Mouse (Mus musculus) kidney, embryonic 14.5 days (tissue): Measurements from ENCODE around the gene Gle1. TPM values are rescaled to one million over a fixed set of nuclear protein-coding genes. Genes with fewer than 3 reads are reported as not detected.

Source experiments
- ATAC-seq: fragments of 200-750 bp; cut with Nextera tagmentation; 2 replicates; pipeline ENCODE4 v1.8.0; 2017; ENCODE audit warnings: moderate number of reproducible peaks, mild to moderate bottlenecking, moderate TSS enrichment, moderate library complexity; ENCODE audit not compliant: low FRiP score, low TSS enrichment
- H3K27ac ChIP-seq: fragments of 300-500 bp; sonication (generic); 2 replicates; pipeline ENCODE4 v1.5.1; 2014; ENCODE audit warnings: low read depth, mild to moderate bottlenecking, low read length, moderate library complexity, mixed read lengths
- H3K27me3 ChIP-seq: fragments of 300-500 bp; sonication (generic); 2 replicates; pipeline ENCODE4 v1.6.1; 2014; ENCODE audit warnings: mild to moderate bottlenecking, low read length; ENCODE audit not compliant: control insufficient read depth, insufficient read depth
- H3K36me3 ChIP-seq: fragments of 300-500 bp; sonication (generic); 2 replicates; pipeline ENCODE4 v1.6.1; 2014; ENCODE audit warnings: low read length, mixed read lengths; ENCODE audit not compliant: control insufficient read depth, insufficient read depth
- H3K4me1 ChIP-seq: fragments of 300-500 bp; sonication (generic); 2 replicates; pipeline ENCODE4 v1.6.1; 2014; ENCODE audit warnings: low read length, mixed read lengths; ENCODE audit not compliant: control insufficient read depth, insufficient read depth
- H3K4me2 ChIP-seq: fragments of 300-500 bp; sonication (generic); replicated peaks from 2 replicates; pipeline ENCODE4 v1.6.1; 2014; ENCODE audit warnings: low read depth, mild to moderate bottlenecking, low read length
- H3K4me3 ChIP-seq: fragments of 300-500 bp; sonication (generic); 2 replicates; pipeline ENCODE4 v1.5.1; 2014; ENCODE audit warnings: mild to moderate bottlenecking, low read length
- H3K9ac ChIP-seq: fragments of 300-500 bp; sonication (generic); 2 replicates; pipeline ENCODE4 v1.6.1; 2014; ENCODE audit warnings: low read depth, mild to moderate bottlenecking, low read length, moderate library complexity
- H3K9me3 ChIP-seq: fragments of 300-500 bp; sonication (generic); 2 replicates; pipeline ENCODE4 v1.6.1; 2016; ENCODE audit warnings: low read length; ENCODE audit not compliant: control insufficient read depth
- WGBS: fragments of 180-500 bp; shearing (Covaris S2); extraction: QIAGEN DNeasy Blood & Tissue Kit; methylation state at CpG from one replicate; pipeline ENCODE4 v1.1.7; 2014; 5-methylcytosine and 5-hydroxymethylcytosine counted together
- polyA plus RNA-seq: library from polyadenylated mRNA; unstranded; fragments of >200 nt; fragmentation: Nextera tagmentation; extraction: Ambion mirVana; gene quantifications from 2 replicates; pipeline ENCODE4 v1.2.1, GENCODE M21; 2014

The Gle1 gene
- polyA plus RNA-seq, 1 experiment from 2014 or later, result 57.9 TPM

DNA sequence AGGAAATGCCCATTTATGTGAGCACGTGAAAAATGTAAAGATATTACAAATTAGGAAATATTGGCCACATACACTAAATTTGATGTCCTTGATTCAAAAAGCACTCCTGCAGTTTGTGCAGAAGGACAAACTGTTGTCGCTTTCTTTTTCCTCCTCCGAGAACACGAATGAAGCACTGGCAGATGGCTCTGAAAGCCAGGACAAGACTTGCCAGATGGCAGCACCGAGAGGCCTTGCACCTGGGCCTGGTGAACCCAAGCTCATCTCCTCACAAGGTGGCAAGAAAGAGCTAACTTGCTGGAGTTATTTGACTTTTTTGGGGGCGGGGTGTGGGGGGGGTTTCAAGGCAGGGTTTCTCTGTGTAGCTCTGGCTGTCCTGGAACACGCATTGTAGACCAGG is 5.6 kb downstream of the Gle1 start:
- WGBS, result 97% methylated on average over 7 of the region's 7 CpGs
- H3K36me3 ChIP-seq, result peaks cover 68% of the 10 kb centered on the region

DNA sequence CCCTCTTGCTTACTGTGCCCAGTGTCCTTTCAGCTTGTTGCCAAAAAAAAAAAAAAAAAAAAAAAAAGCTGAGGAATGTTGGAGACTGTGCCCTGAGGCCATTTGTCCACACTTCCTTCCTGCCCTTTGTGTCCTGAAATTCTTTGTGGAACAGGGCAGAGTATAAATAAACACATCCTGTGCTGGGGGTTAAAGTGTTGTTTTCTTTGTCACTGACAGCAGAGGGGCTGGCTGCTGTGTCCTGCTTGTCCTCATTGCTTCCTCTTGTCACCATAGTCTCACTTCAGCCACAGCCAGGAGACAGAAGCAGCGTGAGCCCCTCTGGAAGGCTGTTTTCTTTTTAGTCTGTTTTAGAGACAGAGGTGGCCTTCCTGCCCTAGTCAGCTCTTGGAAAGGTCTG is 9.5 kb downstream of the Gle1 start:
- peak overlapping the region; percentile 76 for H3K27ac ChIP-seq
- H3K4me2 ChIP-seq, result no peak overlapping the region
- H3K27me3 ChIP-seq, result no peaks in the 10 kb centered on the region
- ATAC-seq, result no peak
- H3K4me3 ChIP-seq, result no peak overlapping the region
- H3K9ac ChIP-seq, result no peak overlapping the region
- H3K4me1 ChIP-seq, result no peaks in the 10 kb centered on the region
- 15% methylated on average over 1 of the region's 1 CpGs for WGBS
- H3K9me3 ChIP-seq, result no peaks in the 10 kb centered on the region
- peaks cover 81% of the 10 kb centered on the region for H3K36me3 ChIP-seq

More for the DNA sequence above, 5.6 kb downstream of the Gle1 start:
- Histone ChIP-seq H3K27ac (no peak overlapping the region), H3K27me3 (no peaks in the 10 kb centered on the region), H3K9me3 (no peaks in the 10 kb centered on the region), H3K9ac (no peak overlapping the region), H3K4me1 (peaks cover 4% of the 10 kb centered on the region), H3K4me2 (no peak overlapping the region), H3K4me3 (no peak overlapping the region)
- ATAC-seq, result no peak

DNA sequence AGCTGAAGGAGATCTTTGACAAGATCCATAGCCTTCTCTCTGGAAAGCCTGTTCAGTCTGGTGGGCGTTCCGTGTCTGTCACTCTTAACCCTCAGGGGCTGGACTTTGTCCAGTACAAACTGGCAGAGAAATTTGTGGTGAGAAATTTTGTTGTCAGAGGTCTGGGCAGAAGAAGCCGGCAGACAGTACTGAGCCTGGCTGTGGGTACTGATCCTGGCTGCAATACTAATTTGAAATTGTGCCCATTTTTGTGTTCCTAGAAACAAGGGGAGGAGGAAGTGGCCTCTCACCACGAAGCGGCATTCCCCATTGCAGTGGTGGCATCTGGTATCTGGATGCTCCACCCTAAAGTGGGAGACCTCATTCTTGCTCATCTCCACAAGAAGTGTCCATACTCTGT is 13.7 kb downstream of the Gle1 start:
- no peak for ATAC-seq
- Histone ChIP-seq H3K9ac (no peak overlapping the region), H3K4me3 (no peak overlapping the region), H3K9me3 (no peaks in the 10 kb centered on the region), H3K4me2 (no peak overlapping the region), H3K27me3 (no peaks in the 10 kb centered on the region), H3K4me1 (no peaks in the 10 kb centered on the region), H3K27ac (no peak overlapping the region), H3K36me3 (peaks cover 72% of the 10 kb centered on the region)
- WGBS, result 97% methylated on average over 5 of the region's 5 CpGs

DNA sequence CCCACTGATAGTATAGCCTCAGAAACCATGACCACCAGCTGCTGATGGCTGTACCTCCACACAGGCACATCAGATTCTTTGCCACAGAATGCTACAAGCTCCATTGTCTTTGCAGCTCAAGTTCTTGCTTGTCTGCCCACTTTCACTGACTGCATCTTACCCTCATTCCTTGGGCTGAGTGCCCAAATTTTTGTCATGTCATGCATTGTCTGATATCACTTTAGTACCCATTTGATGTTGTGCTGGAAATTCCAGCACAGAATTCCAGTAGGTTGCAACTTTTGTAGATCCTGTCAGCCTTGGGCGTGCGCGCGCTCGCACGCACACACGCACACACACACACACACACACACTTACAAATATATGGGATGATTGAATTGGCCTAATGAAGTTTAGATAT is 26.0 kb downstream of the Gle1 start:
- Histone ChIP-seq H3K27me3 (no peaks in the 10 kb centered on the region), H3K36me3 (peaks cover 34% of the 10 kb centered on the region), H3K27ac (no peak overlapping the region), H3K9ac (no peak overlapping the region), H3K4me2 (no peak overlapping the region), H3K4me3 (no peak overlapping the region), H3K4me1 (peaks cover 8% of the 10 kb centered on the region), H3K9me3 (no peaks in the 10 kb centered on the region)
- WGBS, result 95% methylated on average over 7 of the region's 7 CpGs
- ATAC-seq, result no peak

DNA sequence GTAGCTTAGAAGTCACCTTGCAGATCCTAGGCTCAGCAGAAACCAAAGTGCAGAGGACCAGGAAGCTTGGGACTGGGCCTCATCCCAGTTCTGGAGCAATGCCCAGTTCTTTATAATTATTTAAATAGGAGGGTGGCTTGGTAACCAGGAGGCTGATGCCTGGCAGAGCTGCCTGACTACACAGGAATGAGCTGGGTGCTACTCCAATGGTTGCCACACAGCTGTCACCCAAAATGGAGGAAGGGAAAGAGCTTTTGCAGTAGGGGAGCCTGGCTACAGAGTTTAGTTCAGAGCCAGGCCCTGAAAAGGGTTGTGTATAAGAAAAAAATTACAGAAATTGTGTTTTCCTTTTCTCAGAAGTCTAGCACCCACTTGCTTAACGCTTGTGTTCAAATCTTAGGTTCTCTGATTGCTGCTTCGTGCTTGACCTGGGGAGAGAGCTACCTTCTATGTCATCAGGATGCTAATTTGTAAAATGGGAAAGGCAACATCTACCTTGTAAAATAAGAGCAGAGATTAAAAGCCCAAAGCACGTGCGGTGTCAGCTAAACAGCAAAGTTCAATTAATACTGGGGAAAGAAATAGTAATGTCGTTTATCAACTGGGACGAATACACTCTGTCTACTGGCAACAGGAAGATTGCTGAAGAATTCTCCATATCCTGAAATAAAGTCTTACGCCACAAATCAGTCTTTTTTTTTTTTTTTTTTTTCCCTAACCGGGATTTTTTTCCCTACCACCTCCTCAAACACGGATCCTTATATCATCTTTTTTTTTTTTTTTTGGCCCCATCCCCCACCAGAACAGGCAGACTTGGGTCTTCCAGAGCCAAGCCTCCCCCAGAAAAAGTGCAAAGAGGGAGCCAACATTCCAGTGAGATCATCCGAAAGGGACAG is 29.4 kb downstream of the Gle1 start:
- H3K36me3 ChIP-seq, result peaks cover 9% of the 10 kb centered on the region
- WGBS, result 19% methylated on average over 10 of the region's 10 CpGs
- peaks cover 32% of the 10 kb centered on the region for H3K4me1 ChIP-seq
- H3K9ac ChIP-seq, result peak overlapping the region; percentile 98
- ATAC-seq, result no peak
- no peaks in the 10 kb centered on the region for H3K9me3 ChIP-seq
- H3K4me2 ChIP-seq, result peak overlapping the region; percentile 51
- peak overlapping the region; percentile 98 for H3K4me3 ChIP-seq
- no peaks in the 10 kb centered on the region for H3K27me3 ChIP-seq
- H3K27ac ChIP-seq, result peak overlapping the region; percentile 89

DNA sequence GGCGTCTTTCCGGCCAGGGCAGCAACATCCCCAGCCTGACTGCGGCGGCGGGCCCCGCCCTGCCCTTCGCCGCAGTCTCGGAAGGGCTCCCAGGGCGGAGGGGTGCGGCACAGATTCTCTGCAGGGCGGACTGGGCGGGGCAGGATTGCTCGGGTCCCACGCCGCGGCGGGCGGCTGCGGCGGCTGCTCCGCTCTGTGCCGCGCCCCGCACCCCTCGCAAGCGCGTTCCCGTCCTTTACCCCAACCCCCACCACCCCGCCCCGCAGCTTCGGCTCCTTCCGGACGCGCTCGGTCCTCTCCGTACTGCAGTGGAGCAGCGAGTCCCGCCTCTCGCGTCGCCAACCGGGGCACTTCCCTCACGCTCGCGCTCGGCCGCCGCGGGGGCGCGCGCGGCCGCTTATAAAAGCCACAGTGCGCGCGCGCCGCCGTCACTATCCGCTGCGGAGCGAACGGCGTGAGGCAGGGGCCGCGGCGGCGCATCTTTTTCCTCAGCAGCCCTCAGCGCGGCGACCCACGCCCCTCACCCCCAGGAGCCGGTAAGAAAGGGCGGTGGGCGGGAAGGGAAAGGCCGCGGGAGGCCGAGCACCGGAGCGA is 30.1 kb downstream of the Gle1 start, which contains the start of gene Sptan1:
Gene Sptan1, plus strand, starts transcription at position 311 of the 594 bp plus-strand sequence.
- H3K9me3 ChIP-seq, result no peaks in the 10 kb centered on the region
- H3K27me3 ChIP-seq, result no peaks in the 10 kb centered on the region
- peak within 1 kb of the TSS; percentile 89 for H3K27ac ChIP-seq
- peak; percentile 99 for ATAC-seq
- peak within 1 kb of the TSS; percentile 98 for H3K4me3 ChIP-seq
- peaks cover 10% of the 10 kb centered on the region; the same call in 1 of the 2 replicates for H3K36me3 ChIP-seq
- 1% methylated on average over 73 of the region's 82 CpGs for WGBS
- peak within 1 kb of the TSS; percentile 51 for H3K4me2 ChIP-seq
- peak within 1 kb of the TSS; percentile 98 for H3K9ac ChIP-seq
- H3K4me1 ChIP-seq, result peaks cover 32% of the 10 kb centered on the region

DNA sequence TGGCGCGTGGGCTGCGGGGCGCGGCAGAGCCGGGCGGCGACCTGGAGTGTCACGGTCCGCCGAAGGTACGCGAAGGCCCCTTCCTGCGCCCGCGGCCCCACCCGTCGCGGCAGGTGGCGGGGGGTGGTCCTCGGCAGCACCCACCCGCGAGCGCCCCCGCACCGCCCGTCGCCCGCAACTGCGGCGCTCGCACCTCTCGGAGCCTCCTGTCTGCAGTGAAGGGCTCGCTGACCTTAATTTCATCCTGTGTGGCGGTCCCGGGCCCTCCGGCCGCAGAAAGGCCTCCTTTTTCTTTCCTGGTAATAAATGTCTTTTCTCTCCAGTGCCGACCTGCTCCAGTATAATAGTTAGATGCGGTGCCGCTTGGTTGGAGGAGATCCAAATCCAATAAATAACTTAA is 30.7 kb downstream of the Gle1 start:
- WGBS, result 0% methylated on average over 18 of the region's 41 CpGs
- ATAC-seq, result peak; percentile 7; the same call in 1 of the 2 replicates
- no peaks in the 10 kb centered on the region for H3K27me3 ChIP-seq
- peak overlapping the region; percentile 89 for H3K27ac ChIP-seq
- peaks cover 12% of the 10 kb centered on the region; the same call in 1 of the 2 replicates for H3K36me3 ChIP-seq
- H3K9ac ChIP-seq, result peak overlapping the region; percentile 98
- H3K4me2 ChIP-seq, result peak overlapping the region; percentile 51
- peaks cover 32% of the 10 kb centered on the region for H3K4me1 ChIP-seq
- peak overlapping the region; percentile 98 for H3K4me3 ChIP-seq
- H3K9me3 ChIP-seq, result no peaks in the 10 kb centered on the region

DNA sequence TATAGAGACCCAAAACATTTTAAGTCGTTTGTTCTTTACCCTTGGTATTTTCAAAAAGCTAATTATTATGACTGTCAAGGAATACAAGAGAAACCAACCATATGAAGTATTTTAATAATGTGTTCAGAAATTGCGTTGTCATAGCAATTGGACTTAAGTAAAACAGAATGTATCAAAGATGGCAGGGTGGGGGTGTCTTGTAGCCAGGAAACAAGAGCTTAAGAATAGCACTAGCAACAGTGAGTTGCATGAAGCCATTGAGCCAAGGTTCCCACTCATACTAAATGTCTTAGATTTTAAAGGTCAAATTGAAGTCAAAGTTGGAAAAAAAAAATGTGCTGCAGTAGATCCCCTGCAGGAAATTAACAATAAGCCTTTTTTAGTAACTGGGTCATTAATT is 31.6 kb downstream of the Gle1 start:
- no peaks in the 10 kb centered on the region for H3K9me3 ChIP-seq
- H3K36me3 ChIP-seq, result peaks cover 12% of the 10 kb centered on the region; the same call in 1 of the 2 replicates
- H3K4me3 ChIP-seq, result peak overlapping the region; percentile 98; the same call in 1 of the 2 replicates
- no peaks in the 10 kb centered on the region for H3K27me3 ChIP-seq
- H3K4me2 ChIP-seq, result peak overlapping the region; percentile 51
- H3K9ac ChIP-seq, result peak overlapping the region; percentile 98; the same call in 1 of the 2 replicates
- WGBS, result 67% methylated on average over 2 of the region's 2 CpGs
- ATAC-seq, result no peak
- H3K27ac ChIP-seq, result no peak overlapping the region
- H3K4me1 ChIP-seq, result peaks cover 34% of the 10 kb centered on the region

DNA sequence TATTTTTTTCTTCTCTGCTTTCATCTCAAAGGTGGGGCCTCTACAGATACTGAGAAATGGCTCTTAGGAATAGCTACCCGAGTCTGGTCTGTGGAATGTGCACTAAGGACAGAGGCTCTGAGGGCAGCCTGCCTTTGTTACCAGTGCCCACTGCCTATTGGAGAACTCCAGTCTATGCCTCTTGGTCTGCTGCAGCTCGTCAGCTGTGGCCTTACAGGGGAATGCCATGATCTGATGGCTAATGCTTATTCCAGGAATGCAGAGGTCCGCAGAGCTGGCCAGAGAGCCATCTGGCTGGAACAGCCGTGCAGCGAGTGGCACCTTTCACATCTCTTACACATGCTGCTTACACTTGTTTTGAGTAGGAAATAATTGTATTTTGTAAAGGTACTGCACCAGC is 32.5 kb downstream of the Gle1 start:
- 60% methylated on average over 5 of the region's 5 CpGs for WGBS
- no peak overlapping the region for H3K27ac ChIP-seq

More for the DNA sequence above, 32.5 kb downstream of the Gle1 start:
- Histone ChIP-seq H3K36me3 (peaks cover 12% of the 10 kb centered on the region; the same call in 1 of the 2 replicates), H3K4me1 (peaks cover 42% of the 10 kb centered on the region), H3K9ac (no peak overlapping the region), H3K27me3 (no peaks in the 10 kb centered on the region), H3K4me2 (peak overlapping the region; percentile 51), H3K9me3 (no peaks in the 10 kb centered on the region), H3K4me3 (0 out of 2 replicates have a peak overlapping the region, but pooled peaks have one; percentile 98)
- ATAC-seq, result no peak
